Mouse (Mus musculus) gastrocnemius, adult 2 months (tissue): Measurements from ENCODE around the gene Cacna1c. TPM values are rescaled to one million over a fixed set of nuclear protein-coding genes. Genes with fewer than 3 reads are reported as not detected.

Experiments used
- DNase-seq: peaks from one replicate; pipeline ENCODE4 v3.0.0; 2022
- H3K27ac ChIP-seq: fragments of 200-600 bp; 2 replicates; pipeline ENCODE4 v1.8.1; 2022; ENCODE audit warnings: mild to moderate bottlenecking
- H3K4me3 ChIP-seq: fragments of 200-600 bp; 2 replicates; pipeline ENCODE4 v1.8.1; 2022; ENCODE audit warnings: mild to moderate bottlenecking, moderate library complexity
- CTCF ChIP-seq: fragments of 200-600 bp; IDR thresholded peaks from 2 replicates; pipeline ENCODE4 v1.8.1; 2022; ENCODE audit warnings: antibody characterized with exemption, mild to moderate bottlenecking, moderate library complexity
- intact Hi-C: fragments of 180-260 bp; cut with DNase I; formaldehyde crosslinking; loops from one replicate; pipeline ENCODE4 v1.15.1; 2025
- total RNA-seq, 2 experiments: library from RNA; stranded (reverse); gene quantifications; 2 replicates each; pipeline ENCODE4 v1.2.3; 2021

Gene Cacna1c
- total RNA-seq, 2 experiments from 2014 or later: 1.7 to 1.9 TPM

GRCm38 (mm10) chr6:118838919-118839915 is 357.0 kb downstream of the Cacna1c start:
- TF ChIP-seq CTCF: no peak
- Histone ChIP-seq H3K4me3 (no peak overlapping the region), H3K27ac (peak overlapping the region; percentile 38)
- intact Hi-C loops: no loop called here
- no peak for DNase-seq

- TF ChIP-seq CTCF: no peak
Observed at GRCm38 (mm10) chr6:118836693-118837092, 359.5 kb downstream of the Cacna1c start.

GRCm38 (mm10) chr6:118834046-118834445 is 362.2 kb downstream of the Cacna1c start:
- intact Hi-C loops: no loop called here
- Histone ChIP-seq H3K27ac (no peak overlapping the region; the same call in 1 of the 2 replicates), H3K4me3 (no peak overlapping the region)
- TF ChIP-seq CTCF: no peak
- no peak for DNase-seq

More at GRCm38 (mm10) chr6:118836693-118837092, 359.5 kb downstream of the Cacna1c start:
- H3K4me3 ChIP-seq: no peak overlapping the region
- intact Hi-C loops: no loop called here
- H3K27ac ChIP-seq: no peak overlapping the region
- no peak for DNase-seq

- no peak overlapping the region for H3K27ac ChIP-seq
- DNase-seq: no peak
- intact Hi-C loops: no loop called here
- no peak overlapping the region for H3K4me3 ChIP-seq
- TF ChIP-seq CTCF: no peak
Observed at GRCm38 (mm10) chr6:118833049-118833448, 363.2 kb downstream of the Cacna1c start.

- Histone ChIP-seq H3K4me3 (no peak overlapping the region), H3K27ac (no peak overlapping the region)
- no peak for DNase-seq
- intact Hi-C loops: no loop called here
- no peak for TF ChIP-seq CTCF
Observed at GRCm38 (mm10) chr6:118832616-118833015, 363.6 kb downstream of the Cacna1c start.

GRCm38 (mm10) chr6:118830851-118831250 is 365.4 kb downstream of the Cacna1c start:
- intact Hi-C loops: no loop called here
- no peak for TF ChIP-seq CTCF
- H3K27ac ChIP-seq: no peak overlapping the region
- DNase-seq: no peak
- no peak overlapping the region for H3K4me3 ChIP-seq

GRCm38 (mm10) chr6:118828187-118828586 is 368.0 kb downstream of the Cacna1c start:
- Histone ChIP-seq H3K4me3 (no peak overlapping the region), H3K27ac (no peak overlapping the region)
- intact Hi-C loops: no loop called here
- no peak for DNase-seq
- no peak for TF ChIP-seq CTCF

GRCm38 (mm10) chr6:118827560-118827959 is 368.7 kb downstream of the Cacna1c start:
- Histone ChIP-seq H3K4me3 (no peak overlapping the region), H3K27ac (no peak overlapping the region)
- DNase-seq: no peak
- intact Hi-C loops: no loop called here
- TF ChIP-seq CTCF: no peak

GRCm38 (mm10) chr6:118825400-118825871 is 370.8 kb downstream of the Cacna1c start:
- TF ChIP-seq CTCF: no peak
- Histone ChIP-seq H3K4me3 (no peak overlapping the region), H3K27ac (peak overlapping the region; percentile 46; the same call in 1 of the 2 replicates)
- DNase-seq: no peak
- intact Hi-C loops: no loop called here

- no peak for TF ChIP-seq CTCF
- peak; percentile 65 for DNase-seq
- intact Hi-C loops: no loop called here
- peak overlapping the region; percentile 67 for H3K27ac ChIP-seq
- peak overlapping the region; percentile 21; the same call in 1 of the 2 replicates for H3K4me3 ChIP-seq
Observed at GRCm38 (mm10) chr6:118821536-118821935, 374.7 kb downstream of the Cacna1c start.

GRCm38 (mm10) chr6:118819657-118820056 is 376.6 kb downstream of the Cacna1c start:
- no peak overlapping the region for H3K27ac ChIP-seq

GRCm38 (mm10) chr6:118817928-118818503 is 378.2 kb downstream of the Cacna1c start:
- Histone ChIP-seq H3K4me3 (no peak overlapping the region), H3K27ac (no peak overlapping the region)
- intact Hi-C loops: no loop called here
- no peak for TF ChIP-seq CTCF
- DNase-seq: no peak

More at GRCm38 (mm10) chr6:118819657-118820056, 376.6 kb downstream of the Cacna1c start:
- no peak for DNase-seq
- H3K4me3 ChIP-seq: no peak overlapping the region
- TF ChIP-seq CTCF: no peak
- intact Hi-C loops: no loop called here

- no peak for TF ChIP-seq CTCF
- no peak overlapping the region for H3K4me3 ChIP-seq
- no peak for DNase-seq
- no peak overlapping the region for H3K27ac ChIP-seq
- intact Hi-C loops: no loop called here
Observed at GRCm38 (mm10) chr6:118816253-118816652, 380.0 kb downstream of the Cacna1c start.
